Comparison of ENCODE assay signal across 13 mouse cellular contexts in genomic region chr9:56522281-56522680, GRCm38 (mm10).
"Had no signal": no experiment of that assay in that cellular context is flagged by ENCODE, and none has a peak within 500 bp of the region (broad histone marks: within the 10 kb centered on the region; RNA-seq: fewer than 3 reads in every experiment).

No protein-coding gene starts in this region.

- DNase-seq: lung, adult 18-20 months; lung, embryonic 14.5 days; lung, postnatal 10 days; lung, postnatal 4 days; midbrain, embryonic 14.5 days; retina, postnatal 1 day; right cerebral cortex, adult 18-20 months; right cerebral cortex, postnatal 25 days; right cerebral cortex, postnatal 4 days; spleen, adult 18-20 months; thymus, adult 18-20 months; thymus, postnatal 14 days; thymus, postnatal 36 days had no signal
